Mouse (Mus musculus) thymus, adult 2 months (tissue): ENCODE results near the gene Fam124a.

Experiments used
- CTCF ChIP-seq: fragments of 200-500 bp; IDR thresholded peaks from 2 replicates; pipeline ENCODE4 v1.5.1; 2012; ENCODE audit warnings: mild to moderate bottlenecking, control low read depth, low read length, moderate library complexity, borderline replicate concordance; ENCODE audit not compliant: control insufficient read depth, poor library complexity, insufficient read depth; ENCODE audit errors: extremely low read depth
- POLR2A ChIP-seq: fragments of 200-500 bp; IDR thresholded peaks from 2 replicates; pipeline ENCODE4 v1.6.1; 2012; ENCODE audit warnings: mild to moderate bottlenecking, low read length, control low read depth, moderate library complexity; ENCODE audit not compliant: control insufficient read depth, poor library complexity, insufficient read depth; ENCODE audit errors: extremely low read depth

DNA sequence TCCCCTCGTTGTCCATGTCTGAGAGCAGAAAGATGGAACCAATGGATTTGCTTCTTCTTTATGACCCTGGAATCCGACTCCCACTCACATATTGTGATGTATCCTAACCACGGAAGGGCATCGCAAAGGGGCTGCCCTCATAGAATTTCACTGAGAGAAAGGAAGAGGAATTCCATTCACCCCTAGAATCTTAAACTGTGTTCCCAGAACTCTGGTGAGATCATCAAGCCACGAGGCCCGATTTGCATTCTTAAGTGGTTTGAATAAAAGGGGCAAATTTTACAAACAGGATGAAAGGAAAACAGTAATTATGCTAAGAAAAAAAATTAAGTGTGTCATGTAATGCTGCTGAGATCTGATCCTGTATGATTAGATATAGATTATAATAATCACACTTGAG is 19.4 kb downstream of the Fam124a start:
- TF ChIP-seq CTCF (no peak), POLR2A (no peak)
